In genomic region chr5:91147001-91147400, GRCm38 (mm10) we compare ENCODE assay signal across 37 mouse cellular contexts. TPM values are rescaled to one million over a fixed set of nuclear protein-coding genes. Genes with fewer than 3 reads are reported as not detected.
"Had no signal": no experiment of that assay in that cellular context is flagged by ENCODE, and none has a peak within 500 bp of the region (broad histone marks: within the 10 kb centered on the region; RNA-seq: fewer than 3 reads in every experiment).

No protein-coding gene starts in this region.

- H3K9ac ChIP-seq: heart, embryonic 12.5 days; heart, embryonic 13.5 days; heart, embryonic 15.5 days; hindbrain, embryonic 12.5 days; hindbrain, embryonic 13.5 days; hindbrain, embryonic 14.5 days; hindbrain, embryonic 15.5 days; intestine, embryonic 15.5 days; kidney, embryonic 15.5 days had no signal

- H3K27me3 ChIP-seq: heart, embryonic 12.5 days; heart, embryonic 13.5 days; heart, embryonic 15.5 days; hindbrain, embryonic 12.5 days; hindbrain, embryonic 13.5 days; hindbrain, embryonic 15.5 days; intestine, embryonic 15.5 days had no signal

- ATAC-seq: hindbrain, embryonic 16.5 days; hindbrain, postnatal 0 days; inflammation-experienced regulatory T-cells, adult 6 months; intestine, embryonic 15.5 days; intestine, embryonic 16.5 days; intestine, postnatal 0 days had no signal

- H3K36me3 ChIP-seq: heart, embryonic 12.5 days; heart, embryonic 13.5 days; heart, embryonic 15.5 days; hindbrain, embryonic 10.5 days; hindbrain, embryonic 12.5 days; hindbrain, embryonic 13.5 days; hindbrain, embryonic 15.5 days; intestine, embryonic 15.5 days; kidney, embryonic 15.5 days had no signal

- H3K4me2 ChIP-seq: heart, embryonic 11.5 days; heart, embryonic 12.5 days; heart, embryonic 13.5 days; heart, embryonic 15.5 days; hindbrain, embryonic 12.5 days; hindbrain, embryonic 13.5 days; hindbrain, embryonic 14.5 days; hindbrain, embryonic 15.5 days; intestine, embryonic 15.5 days; kidney, embryonic 15.5 days had no signal

- H3K27ac ChIP-seq: heart, embryonic 13.5 days; heart, embryonic 15.5 days; hindbrain, embryonic 10.5 days; hindbrain, embryonic 12.5 days; hindbrain, embryonic 13.5 days; hindbrain, embryonic 14.5 days; hindbrain, embryonic 15.5 days; hindbrain, postnatal 0 days; intestine, embryonic 15.5 days; kidney, embryonic 15.5 days; kidney, postnatal 0 days; layer of hippocampus, adult 2 months had no signal

- H3K4me3 ChIP-seq: heart, embryonic 12.5 days; heart, embryonic 13.5 days; heart, embryonic 15.5 days; hindbrain, embryonic 10.5 days; hindbrain, embryonic 12.5 days; hindbrain, embryonic 13.5 days; hindbrain, embryonic 15.5 days; intestine, embryonic 15.5 days; kidney, embryonic 15.5 days; layer of hippocampus, adult 2 months had no signal

- H3K4me1 ChIP-seq: heart, embryonic 12.5 days; heart, embryonic 13.5 days; heart, embryonic 15.5 days; hindbrain, embryonic 10.5 days; hindbrain, embryonic 12.5 days; hindbrain, embryonic 13.5 days; hindbrain, embryonic 15.5 days; intestine, embryonic 15.5 days; kidney, embryonic 15.5 days had no signal

- H3K9me3 ChIP-seq: heart, embryonic 15.5 days; intestine, embryonic 15.5 days; kidney, embryonic 15.5 days had no signal

- DNase-seq: heart, postnatal 10 days; heart, postnatal 14 days; heart, postnatal 36 days; heart, postnatal 4 days; kidney, adult 11 months; kidney, adult 18-20 months; kidney, adult 2 months; kidney, adult 8-10 months; kidney, adult 9 months; kidney, postnatal 10 days; kidney, postnatal 14 days; kidney, postnatal 25 days; kidney, postnatal 36 days; kidney, postnatal 4 days; layer of hippocampus, adult 9-11 months; layer of hippocampus, postnatal 36 days had no signal

RNA-seq across cellular contexts. Expression of gene Areg, which starts 7.6 kb away (rescaled TPM):
- total RNA-seq: heart, postnatal 10 days; heart, postnatal 14 days; heart, postnatal 25 days; heart, postnatal 36 days; hematopoietic stem cell, adult 5-6 weeks; hindbrain, postnatal 0 days; layer of hippocampus, postnatal 36 days had no signal
- polyA plus RNA-seq: heart, embryonic 11.5 days; hindbrain, embryonic 11.5 days; hindbrain, embryonic 12.5 days; kidney, adult 2 months; kidney, embryonic 15.5 days had no signal
